Mouse (Mus musculus): ENCODE results near the gene 1700018B08Rik.
A peak's percentile ranks its signal among the peaks of the same experiment; 100 is the strongest.

1700018B08Rik gene

DNA sequence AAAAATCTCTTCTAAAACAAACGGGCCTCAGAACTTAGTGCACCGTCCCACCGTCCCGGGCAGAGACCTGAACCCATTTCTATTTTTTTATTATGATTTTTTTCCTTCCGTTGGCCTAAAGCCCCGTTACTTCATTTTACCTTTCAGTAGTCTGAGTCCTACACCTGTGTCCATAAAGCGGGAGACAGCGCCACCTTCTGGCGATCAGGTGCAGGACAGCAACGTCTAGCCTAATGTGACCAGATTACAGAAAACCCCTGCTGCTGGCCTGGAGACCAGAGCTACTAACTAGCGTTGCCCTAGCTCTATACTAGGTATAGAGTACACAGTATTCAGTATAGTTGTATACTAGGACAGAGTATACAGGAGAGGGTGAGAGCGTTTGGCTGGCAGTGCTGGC, 30.7 kb downstream of the 1700018B08Rik start:
- DNase-seq (ENCODE audit: low spot score in 2 of 2) = peak; percentile 62 to 87

DNA sequence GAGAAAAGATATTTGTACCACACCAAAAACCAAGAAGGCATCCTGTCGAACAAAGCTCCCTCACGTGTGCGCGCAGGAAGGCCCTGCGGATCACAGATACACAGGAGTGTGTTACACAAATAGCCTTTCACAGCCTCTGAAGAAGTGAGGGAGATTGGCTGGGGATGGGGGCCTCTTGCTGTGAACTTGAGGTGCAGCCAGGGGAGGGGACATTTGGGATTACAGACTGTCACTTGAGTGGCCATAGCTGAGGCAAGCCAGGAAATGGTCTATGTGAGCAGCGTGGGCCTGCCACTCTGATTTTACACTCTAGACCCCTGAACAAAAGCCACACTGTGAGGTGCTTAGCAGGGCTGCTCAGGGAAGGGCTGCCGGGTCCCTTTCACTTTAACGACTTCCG, 32.4 kb downstream of the 1700018B08Rik start:
- DNase-seq (ENCODE audit: low spot score in 2 of 2) = no peak

DNA sequence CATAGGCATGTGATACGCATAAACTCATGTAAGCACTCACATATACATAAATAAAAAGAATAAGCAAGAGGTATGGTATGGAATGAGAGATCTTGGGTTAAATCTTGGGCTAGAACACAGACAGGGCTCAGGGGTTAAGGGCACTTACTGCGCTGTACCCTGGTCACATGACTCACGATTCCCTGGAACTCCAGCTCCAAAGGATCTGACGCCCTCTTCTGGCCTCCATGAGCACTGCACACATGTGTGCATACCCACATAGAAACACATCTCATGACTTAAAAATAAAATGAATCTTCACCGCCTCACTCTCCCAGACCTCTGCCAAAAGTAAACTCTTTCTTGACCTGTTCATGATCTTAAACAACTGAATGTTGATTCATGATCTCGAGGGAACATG, 46.5 kb downstream of the 1700018B08Rik start:
- DNase-seq (ENCODE audit: low spot score in 2 of 2) = no peak

DNA sequence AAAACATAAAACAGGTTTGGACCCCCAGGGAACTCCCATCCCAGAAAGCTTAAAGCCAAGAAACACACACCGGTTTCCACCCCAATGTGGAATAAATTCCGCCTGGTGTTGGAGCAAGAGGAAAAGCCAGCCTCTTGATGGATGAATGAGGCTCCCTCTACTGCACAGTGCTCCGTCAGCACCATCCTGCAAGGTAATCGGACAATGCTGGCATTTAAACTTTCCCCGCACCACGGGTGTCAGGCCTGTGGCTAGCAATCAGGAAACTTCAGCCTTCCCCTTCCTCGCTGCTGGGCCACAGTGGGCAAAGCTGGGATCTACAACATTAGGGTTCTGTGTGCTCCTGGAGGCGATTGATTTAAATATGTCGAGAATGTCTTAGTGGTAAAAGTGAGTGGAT, 52.5 kb downstream of the 1700018B08Rik start:
- DNase-seq (ENCODE audit: low spot score in 2 of 2) = no peak

DNA sequence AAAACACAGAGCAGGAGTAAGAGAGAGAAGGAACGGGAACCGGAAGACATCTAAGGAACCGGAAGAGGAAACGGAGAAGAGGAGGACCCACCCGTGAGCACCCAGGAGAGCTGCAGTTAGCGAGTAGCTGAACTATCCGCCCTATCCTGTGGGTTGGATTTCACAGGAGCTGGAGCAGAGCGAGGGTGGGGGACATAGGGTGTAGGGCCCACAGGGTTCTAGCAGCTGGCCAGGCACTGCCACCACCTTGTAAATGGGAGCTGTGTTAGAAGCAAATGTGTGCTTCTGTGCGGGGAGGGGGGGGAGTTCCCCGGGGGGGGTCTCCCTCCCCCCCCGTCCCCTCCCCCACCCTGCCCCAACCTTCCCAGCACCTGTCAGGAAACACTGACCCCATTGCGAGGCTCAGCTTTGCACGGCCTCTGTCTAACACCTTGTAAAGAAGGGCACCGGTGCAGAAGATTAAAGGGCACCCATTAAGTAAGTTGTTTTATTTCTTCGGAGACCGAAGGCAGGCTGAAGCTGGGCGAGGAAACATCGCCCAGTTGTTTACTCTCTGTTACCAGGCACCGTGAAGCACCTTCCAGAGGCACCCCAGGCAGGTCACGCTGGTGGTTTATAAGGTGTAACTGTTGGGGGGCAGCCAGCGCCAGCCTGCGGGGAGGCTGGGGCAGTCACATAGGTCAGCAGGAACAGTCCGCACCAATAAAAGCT, 59.9 kb downstream of the 1700018B08Rik start:
- DNase-seq (ENCODE audit: low spot score in 2 of 2) = no peak

Measured in spleen, postnatal 4 days (tissue).